Mouse (Mus musculus): ENCODE measurements around the gene Olfr1311.
"Not testable (repeated sequence)": the region's sequence is repeated elsewhere in the genome, so short reads cannot be mapped to it uniquely, and the experiment has no call there.

Gene Olfr1311

DNA sequence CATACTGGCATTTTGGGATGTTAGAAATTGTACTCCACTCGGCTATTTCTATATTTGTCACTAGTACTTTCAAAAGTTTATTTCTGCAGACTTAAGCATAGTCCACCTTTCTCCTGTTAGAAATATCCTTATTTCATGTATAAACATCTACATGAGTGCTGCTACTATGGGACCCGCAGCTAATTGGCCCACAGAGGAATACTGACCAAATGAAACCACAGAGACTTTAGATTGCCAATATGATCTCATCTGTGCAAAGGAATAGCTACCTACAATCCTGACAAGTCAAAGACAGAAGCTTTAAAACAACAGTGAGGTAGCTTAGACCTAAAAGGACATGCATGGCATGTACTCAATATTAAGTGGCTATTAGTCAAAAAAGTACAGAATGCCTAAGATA, at the start of gene Olfr1311:
Gene Olfr1311, minus strand, starts transcription at position 101 of the 400 bp plus-strand sequence.
- no peak for DNase-seq (ENCODE audit: low spot score)

DNA sequence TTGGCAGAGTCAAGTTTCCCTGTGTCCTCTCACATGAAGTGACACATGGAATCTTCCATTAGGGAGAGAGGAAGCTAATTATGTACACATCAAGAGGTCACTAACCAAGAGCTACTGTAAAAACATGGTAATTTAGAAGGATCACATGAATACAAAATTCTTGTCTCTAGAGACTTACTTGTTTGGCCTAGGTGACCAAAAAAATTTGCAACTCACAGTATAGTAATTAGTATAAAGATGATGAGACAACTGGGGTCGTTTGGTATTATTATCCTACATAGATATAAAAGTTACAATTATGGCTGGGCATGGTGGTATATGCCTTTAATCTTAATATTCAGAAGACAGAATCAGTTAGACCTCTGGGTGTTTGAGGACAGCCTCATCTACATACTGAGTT, 25.9 kb upstream of the Olfr1311 start, which contains the start of gene Olfr1312:
Gene Olfr1312, minus strand, starts transcription at position 101 of the 400 bp plus-strand sequence.
- DNase-seq (ENCODE audit: low spot score) = no peak

DNA sequence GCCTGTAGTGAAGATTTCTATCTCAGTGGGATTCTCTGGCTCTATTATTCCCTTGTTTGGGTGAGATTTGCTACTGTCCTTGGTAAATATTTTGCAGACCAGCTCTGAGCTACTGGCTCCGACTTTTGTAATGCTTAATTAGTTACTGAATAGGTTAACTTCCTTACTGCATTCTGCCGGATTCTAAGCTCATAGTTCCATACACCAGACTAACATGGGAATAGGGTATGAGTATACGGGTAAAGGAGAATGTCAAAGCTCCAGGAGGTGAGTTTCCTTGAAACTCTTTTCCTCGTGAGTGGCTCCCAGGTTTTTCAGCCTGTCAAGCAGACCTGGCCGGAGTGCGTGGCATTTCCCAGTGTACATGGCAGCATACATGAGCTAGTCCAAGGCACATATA, 2.8 kb upstream of the Olfr1311 start:
- DNase-seq (ENCODE audit: low spot score) = not testable (repeated sequence)

DNA sequence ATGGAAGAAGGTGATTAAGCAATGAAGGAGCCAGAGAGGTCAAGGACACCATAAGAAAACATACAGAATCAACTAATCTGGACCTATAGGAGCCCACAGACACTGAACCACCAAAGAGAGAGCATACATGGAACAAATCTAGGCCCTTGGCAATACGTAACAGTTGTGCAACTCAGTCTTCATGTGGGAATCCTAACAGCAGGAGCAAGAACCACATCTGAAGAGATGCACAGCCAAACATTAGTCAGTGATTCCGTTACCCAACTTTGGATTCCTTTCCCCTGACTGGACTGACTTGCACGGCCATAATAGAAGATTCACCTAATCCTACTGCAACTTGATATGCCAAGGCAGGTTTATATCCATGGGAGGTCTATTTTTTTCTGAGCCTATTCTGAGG, 9.3 kb downstream of the Olfr1311 start:
- no peak for DNase-seq (ENCODE audit: low spot score)

DNA sequence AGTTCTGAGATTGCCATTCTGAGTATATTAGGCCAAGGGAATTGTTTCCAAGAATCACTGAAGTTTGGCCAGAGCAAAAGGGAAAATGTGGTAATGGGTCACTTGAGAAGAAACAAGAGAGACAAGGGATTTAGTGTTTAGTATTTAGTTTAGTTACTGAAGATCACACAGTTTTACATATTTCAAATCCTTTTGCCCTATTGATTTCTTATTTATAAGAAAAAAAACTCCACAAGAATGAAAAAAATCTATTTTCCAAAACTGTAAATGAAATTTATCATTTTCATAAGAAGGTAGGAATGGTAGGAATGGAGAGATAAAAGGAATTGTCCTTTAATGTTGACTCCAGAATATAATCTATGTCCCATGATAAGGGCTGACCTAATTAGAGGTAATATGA, 11.6 kb downstream of the Olfr1311 start, which contains the start of gene Olfr1310:
Gene Olfr1310, minus strand, starts transcription at position 101 of the 400 bp plus-strand sequence.
- no peak for DNase-seq (ENCODE audit: low spot score)

DNA sequence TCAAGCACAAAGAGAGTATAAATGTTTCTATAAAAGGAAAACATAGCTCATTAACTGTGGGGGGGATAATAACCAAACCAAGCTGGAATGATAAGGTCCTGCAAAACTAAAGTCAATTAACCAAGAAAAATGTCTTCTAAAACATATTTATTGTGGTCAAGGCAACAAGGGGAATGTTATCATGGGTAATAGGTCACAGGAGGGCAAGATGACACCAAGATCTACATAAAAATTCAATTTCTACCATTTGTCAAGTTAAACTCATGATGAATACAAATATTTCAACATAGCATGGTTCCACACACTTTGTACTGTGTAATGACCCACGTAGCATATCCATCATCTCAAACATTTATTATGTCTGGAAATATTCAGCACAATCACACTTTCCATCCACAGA, 34.0 kb downstream of the Olfr1311 start, which contains the start of gene Olfr1309:
Gene Olfr1309, minus strand, starts transcription at position 101 of the 400 bp plus-strand sequence.
- no peak for DNase-seq (ENCODE audit: low spot score)
